Mouse (Mus musculus) splenic B cell, adult 2 months (primary cell): Measurements from ENCODE around the gene Fam204a.

Experiments used
- DNase-seq: peaks from one replicate; pipeline ENCODE4 v3.0.0-alpha.2; 2011; ENCODE audit warnings: low read depth, low spot score
- H3K27me3 ChIP-seq: 2 replicates; pipeline ENCODE4 v1.6.1; 2012; ENCODE audit warnings: mild to moderate bottlenecking, low read length, moderate library complexity, mixed read lengths; ENCODE audit not compliant: control insufficient read depth, poor library complexity, insufficient read depth, severe bottlenecking
- H3K36me3 ChIP-seq: 2 replicates; pipeline ENCODE4 v1.6.1; 2012; ENCODE audit warnings: mild to moderate bottlenecking, low read length, moderate library complexity, mixed read lengths; ENCODE audit not compliant: control insufficient read depth, poor library complexity, insufficient read depth, severe bottlenecking

The Fam204a gene

DNA sequence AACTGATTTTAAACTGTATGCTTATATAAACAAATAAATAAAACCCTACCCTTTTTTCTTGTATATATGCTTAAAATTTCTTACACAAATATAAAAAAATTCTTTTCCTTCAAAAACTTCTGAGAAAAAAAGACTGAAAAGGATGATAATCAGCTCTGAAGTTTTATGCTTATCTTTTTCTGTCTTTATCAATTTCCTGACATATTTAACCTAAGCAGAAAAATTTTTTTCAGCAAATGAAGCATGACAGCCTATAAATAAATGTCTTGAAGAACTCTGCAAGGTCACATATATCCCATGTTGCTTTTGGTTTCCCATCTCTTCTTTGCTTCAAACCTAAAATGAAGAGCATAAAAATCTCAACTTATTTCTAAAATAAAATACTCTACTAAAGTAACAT, 27.3 kb downstream of the Fam204a start:
- no peaks in the 10 kb centered on the region for H3K27me3 ChIP-seq
- no peak for DNase-seq
- H3K36me3 ChIP-seq: peaks cover 5% of the 10 kb centered on the region

DNA sequence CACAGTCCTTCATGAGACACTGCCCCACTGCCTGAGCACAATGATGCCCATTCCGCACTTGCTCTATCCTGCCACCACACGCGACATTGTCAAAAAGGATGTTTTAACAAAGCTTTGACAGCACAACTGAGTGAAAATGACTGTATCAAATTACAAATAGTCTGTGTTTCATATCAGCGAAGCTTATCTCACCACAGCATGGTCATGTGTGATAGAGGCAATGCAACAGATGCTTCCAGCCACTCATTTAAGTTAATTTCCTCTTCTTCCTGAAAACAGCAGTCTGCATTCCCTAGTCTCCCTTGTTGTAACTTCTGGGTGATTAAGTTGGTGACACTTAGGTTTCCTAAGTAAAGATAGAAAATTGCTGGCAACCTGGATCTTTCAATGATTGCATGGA, 33.7 kb downstream of the Fam204a start:
- H3K27me3 ChIP-seq: no peaks in the 10 kb centered on the region
- DNase-seq: no peak
- H3K36me3 ChIP-seq: peaks cover 9% of the 10 kb centered on the region

DNA sequence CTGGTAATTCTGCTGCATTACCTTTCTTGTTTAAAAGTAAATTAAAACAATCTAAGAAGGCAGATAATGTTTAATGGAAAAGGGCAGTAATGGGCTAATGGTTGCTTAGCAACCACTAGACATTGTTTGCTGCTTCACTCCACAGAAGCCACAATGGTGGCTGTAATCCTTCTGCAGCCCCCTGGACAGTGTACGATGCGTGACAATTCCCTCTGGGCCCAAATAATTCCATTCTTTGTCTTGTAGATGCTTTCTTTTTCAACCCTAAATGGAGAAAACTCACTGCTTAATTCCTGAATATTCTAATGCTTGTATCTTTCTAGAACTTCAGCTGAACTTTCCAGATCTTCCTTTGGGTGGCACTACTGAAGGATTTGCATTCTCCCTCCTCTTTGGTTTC, 37.3 kb downstream of the Fam204a start:
- no peak for DNase-seq
- Histone ChIP-seq H3K36me3 (peaks cover 7% of the 10 kb centered on the region), H3K27me3 (no peaks in the 10 kb centered on the region)

DNA sequence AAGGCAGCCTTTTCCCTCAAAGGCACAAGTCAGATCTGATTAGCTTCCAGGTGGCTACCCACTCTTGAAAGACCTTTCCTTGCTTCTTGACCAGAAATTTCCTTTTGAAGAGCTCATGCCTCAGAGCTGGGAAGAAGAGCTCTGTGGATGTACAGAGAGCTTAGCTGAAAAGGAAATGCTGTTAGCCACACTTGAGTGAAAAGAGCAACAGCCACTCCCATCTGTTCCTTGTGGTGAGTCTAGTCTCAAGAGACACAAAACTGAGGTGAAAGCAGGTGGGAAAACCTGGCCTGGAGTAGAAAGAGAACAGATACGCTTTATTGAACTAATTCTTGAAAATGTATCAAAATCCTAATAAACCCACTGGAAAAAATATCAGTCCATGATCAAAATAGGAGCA, 43.6 kb downstream of the Fam204a start:
- Histone ChIP-seq H3K27me3 (no peaks in the 10 kb centered on the region), H3K36me3 (no peaks in the 10 kb centered on the region)
- DNase-seq: peak; percentile 82

DNA sequence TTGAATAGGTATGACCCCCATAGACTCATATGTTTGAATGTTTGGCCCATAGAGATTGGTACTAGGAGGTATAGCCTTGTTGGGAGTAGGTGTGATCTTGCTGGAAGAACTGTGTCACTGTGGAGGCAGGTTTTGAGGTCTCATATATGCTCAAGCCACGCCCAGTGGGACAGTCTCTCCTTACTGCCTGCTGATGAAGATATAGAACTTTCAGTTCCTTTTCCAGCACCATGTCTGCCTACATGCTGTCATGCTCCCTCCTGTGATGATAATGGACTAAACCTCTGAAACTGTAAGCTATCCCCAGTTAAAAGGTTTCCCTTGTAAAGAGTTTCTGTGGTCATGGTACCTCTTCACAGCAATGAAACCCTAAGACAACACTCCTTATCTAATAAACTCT, 44.3 kb downstream of the Fam204a start:
- peak; percentile 73 for DNase-seq
- Histone ChIP-seq H3K27me3 (no peaks in the 10 kb centered on the region), H3K36me3 (no peaks in the 10 kb centered on the region)

DNA sequence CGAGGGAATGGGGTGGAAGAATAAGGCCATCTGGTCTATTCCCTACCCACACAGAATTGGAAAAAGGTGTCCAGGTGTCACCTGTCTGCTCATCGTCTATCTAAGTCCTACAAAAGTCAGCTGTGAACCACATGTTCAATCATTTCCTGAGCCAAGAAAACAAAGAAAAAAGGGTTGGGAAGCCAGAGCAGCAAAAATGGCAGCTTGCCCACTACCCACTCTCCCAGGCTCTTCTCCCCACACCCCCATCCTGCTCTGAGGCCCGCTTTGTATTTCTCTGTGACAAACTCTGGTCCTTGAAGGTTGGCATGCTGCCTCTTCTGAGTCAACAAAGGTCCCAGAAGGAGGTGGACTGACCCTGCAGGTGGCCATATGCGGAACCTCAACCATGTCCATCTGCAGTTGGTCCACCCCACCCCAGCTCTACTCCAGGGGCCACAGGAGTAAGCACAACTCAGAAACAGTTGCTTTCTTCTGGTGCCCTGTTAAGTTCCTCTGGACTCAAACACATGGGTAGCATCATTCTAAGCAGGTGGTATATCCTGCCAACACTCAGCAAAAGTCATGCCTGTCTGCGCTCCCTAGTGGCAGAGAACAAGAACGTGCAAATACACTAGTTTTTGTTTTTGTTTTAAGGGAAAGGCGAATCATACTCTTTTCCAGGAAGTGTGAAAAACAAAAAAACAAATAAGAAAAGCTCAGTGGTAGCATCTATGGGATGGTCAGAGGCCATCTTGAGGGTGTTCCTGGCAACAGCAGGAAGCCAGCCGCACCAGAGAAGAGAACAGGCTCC, 47.5 kb downstream of the Fam204a start:
- Histone ChIP-seq H3K36me3 (no peaks in the 10 kb centered on the region), H3K27me3 (no peaks in the 10 kb centered on the region)
- peak; percentile 19 for DNase-seq

DNA sequence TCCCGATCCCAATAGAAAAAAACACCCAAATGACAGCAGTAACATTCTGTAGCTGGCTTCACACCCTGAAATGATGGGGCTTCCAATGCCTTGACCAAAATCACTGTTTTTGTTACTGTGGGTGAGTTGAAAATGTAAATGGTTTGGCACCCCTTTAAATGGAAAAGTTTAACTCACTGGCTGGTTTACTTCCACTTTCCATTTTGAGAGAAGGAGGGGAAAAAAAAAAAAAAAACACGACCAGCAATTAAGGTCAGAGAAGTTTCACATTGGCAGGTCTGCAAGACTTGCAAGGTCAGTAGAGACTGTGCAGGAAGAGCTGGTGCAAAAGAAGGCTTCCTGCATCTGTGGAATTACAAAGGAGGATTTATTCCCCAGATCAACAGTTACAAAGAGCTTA, 61.1 kb downstream of the Fam204a start:
- peak; percentile 23 for DNase-seq
- no peaks in the 10 kb centered on the region for H3K27me3 ChIP-seq

DNA sequence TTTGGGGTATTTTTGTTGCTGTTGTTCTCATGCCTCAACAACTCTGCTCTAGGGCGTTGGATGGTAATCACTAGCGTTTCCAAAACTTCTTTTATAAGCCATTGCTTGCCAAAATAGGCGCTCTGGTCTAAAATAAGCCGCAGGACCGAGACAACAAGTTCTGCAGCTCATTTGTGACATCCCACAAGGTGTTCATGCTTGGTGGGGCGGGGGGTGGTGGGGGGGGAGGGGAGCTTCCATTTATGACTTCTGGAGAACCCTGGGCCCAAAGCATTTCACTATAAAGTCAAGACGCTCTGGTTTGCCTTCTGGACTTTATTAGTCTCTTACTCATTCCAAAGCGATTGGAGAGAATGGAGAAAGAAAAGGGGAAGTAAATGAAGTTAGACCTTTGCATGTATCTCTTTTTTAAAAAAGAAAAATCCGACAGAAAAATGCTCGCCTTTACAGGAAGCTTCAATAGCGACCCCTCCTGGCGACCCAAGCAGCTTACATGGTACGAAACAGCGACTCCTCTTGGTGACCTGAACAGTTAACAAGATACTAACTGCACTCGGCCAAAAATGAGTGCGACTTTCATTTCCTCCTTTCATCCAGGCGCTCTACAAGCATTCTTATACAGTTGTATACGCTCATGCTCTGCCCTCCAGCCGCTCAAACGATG, 65.8 kb downstream of the Fam204a start:
- no peaks in the 10 kb centered on the region for H3K27me3 ChIP-seq
- H3K36me3 ChIP-seq: no peaks in the 10 kb centered on the region
- peak; percentile 95 for DNase-seq

More for the DNA sequence above, 61.1 kb downstream of the Fam204a start:
- no peaks in the 10 kb centered on the region for H3K36me3 ChIP-seq

DNA sequence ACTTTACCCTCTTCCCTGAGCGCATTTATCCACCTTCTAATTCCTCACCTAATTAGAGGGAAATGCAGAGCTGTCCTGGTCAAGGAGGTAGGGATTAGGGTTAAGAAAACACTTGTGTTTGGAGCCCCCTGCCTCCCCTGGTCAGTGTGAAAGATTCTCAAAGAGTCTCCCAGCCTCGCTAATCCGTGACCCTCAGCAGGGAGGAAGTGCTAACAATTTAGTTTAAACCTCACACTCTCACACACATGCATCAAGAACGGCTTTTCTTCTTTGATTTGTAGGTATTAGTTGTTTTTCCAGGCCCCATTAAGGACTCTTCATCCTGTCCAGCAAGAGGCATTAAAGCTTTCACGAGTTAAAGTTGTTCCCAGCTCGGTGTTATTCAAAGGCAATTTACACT, 66.7 kb downstream of the Fam204a start:
- Histone ChIP-seq H3K27me3 (no peaks in the 10 kb centered on the region), H3K36me3 (no peaks in the 10 kb centered on the region)
- DNase-seq: no peak

DNA sequence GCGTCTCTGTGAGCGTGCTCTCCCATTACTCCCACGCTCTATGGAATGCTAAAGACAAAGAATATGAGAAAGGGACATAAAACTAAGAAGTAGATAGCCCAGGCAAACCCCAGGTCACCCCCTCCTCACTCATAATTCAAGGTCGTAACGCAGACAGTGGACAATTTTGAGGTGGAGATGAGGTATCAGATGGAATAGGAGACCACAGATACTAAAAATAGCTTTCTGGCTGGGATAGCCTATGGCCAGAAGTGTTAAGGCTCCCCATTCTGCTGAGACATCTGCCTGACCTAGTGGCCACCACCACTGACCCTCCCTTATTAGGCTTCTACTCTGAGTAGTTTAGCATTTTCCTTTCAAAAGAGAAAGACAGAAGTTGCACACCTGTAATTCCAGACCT, 71.2 kb downstream of the Fam204a start:
- Histone ChIP-seq H3K36me3 (no peaks in the 10 kb centered on the region), H3K27me3 (no peaks in the 10 kb centered on the region)
- no peak for DNase-seq

DNA sequence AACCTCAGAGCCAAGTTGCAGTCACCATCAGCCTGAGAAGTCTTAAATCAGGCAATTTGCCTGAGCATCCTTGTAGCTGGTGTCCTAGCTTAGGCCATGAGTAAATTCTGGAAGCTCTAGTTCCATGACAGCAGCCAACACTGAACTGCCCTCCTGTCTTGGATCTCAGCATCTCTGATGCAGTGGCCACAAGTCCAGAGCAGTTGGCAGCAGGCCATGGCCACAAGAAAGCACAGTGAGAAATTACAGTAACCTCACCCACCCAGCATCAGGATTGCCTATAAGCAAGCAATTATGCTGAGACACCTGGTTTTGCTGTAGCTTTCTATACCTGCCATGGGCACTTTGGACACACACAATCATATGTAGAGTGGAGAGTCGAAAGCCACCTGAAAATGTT, 73.4 kb downstream of the Fam204a start:
- no peaks in the 10 kb centered on the region for H3K27me3 ChIP-seq
- no peak for DNase-seq
- no peaks in the 10 kb centered on the region for H3K36me3 ChIP-seq

DNA sequence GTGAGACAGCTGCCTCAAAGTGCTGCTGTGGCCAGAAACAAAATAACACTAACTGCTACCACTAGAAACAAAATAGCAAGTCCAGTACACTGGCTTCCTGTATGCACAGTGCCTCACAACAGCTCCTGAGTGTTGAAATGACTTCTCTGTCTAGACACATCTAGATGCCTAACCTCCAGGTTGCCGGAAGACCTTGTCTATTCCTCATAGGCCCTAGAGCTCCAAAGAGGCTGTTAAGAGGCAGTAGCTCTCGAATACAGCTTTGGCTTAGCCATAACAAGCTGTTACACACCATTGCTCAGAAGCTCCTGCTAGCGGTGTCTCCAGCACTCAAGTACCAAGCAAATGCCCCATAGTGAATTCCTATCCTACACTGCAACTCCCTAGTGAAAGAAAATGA, 76.4 kb downstream of the Fam204a start:
- Histone ChIP-seq H3K27me3 (no peaks in the 10 kb centered on the region), H3K36me3 (no peaks in the 10 kb centered on the region)
- DNase-seq: no peak

DNA sequence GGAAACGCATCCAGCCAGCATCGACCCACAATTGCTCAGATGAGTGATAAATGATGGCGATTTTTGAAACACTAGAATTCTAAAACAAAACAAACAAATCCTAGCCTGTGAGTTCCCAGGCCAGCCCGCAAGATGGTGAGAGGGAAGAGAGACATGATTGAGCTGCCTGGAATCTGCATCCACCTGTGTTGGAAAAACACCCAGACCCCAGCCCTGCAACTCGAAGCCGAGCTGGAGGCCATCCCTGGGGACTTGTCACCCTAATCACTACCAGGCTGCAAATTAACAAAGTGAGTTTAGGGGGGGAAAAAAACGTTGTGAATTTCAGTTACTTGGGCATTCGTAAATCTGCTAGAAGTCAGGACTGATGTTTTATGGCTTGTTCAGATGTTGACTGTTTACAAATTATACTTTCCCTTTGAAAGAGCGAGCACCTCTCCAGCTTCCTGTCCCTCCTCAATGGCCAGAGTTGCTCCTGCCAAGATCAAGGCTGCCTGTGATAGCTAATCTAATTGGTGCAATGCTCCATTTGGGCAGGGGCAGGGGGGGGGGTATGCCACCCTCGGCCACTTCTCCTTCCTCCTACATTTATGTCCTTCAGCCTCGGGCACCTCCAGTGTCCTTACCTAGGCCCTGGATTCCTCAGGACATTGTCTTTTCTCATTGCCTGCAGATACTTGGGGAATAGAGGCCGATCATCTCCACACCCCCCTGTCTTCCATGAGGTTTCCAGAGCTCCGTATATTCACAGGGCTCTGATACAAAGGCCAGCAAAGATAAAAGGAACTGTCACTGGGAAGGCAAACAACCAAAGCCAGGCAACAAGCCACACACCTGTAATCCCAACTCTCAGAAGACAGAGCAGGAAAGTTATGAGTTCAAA, 77.2 kb downstream of the Fam204a start:
- DNase-seq: no peak
- H3K36me3 ChIP-seq: no peaks in the 10 kb centered on the region
- no peaks in the 10 kb centered on the region for H3K27me3 ChIP-seq
